Mouse (Mus musculus) bone marrow, adult 2 months (tissue): ENCODE measurements around the gene Slc9a8. TPM values are rescaled to one million over a fixed set of nuclear protein-coding genes. Genes with fewer than 3 reads are reported as not detected.

Experiments
- H3K27ac ChIP-seq: fragments of 200-500 bp; 2 replicates; pipeline ENCODE4 v1.5.1; 2012; ENCODE audit warnings: low read depth, mild to moderate bottlenecking, control low read depth, inconsistent platforms, low read length; ENCODE audit not compliant: control insufficient read depth, poor library complexity, insufficient read depth
- H3K4me1 ChIP-seq: fragments of 200-500 bp; 2 replicates; pipeline ENCODE4 v1.6.1; 2011; ENCODE audit warnings: low read length; ENCODE audit not compliant: control insufficient read depth, insufficient read depth
- H3K4me3 ChIP-seq: fragments of 200-500 bp; replicated peaks from 2 replicates; pipeline ENCODE3; 2011; ENCODE audit warnings: mild to moderate bottlenecking, low read depth, low read length, control low read depth; ENCODE audit not compliant: control insufficient read depth
- CTCF ChIP-seq: fragments of 200-500 bp; IDR thresholded peaks from 2 replicates; pipeline ENCODE4 v1.5.1; 2011; ENCODE audit warnings: low read length, control low read depth; ENCODE audit not compliant: control insufficient read depth, insufficient read depth
- POLR2A ChIP-seq: fragments of 200-500 bp; IDR thresholded peaks from 2 replicates; pipeline ENCODE4 v1.6.1; 2011; ENCODE audit warnings: low read depth, mild to moderate bottlenecking, control low read depth, low read length, borderline replicate concordance; ENCODE audit not compliant: control insufficient read depth
- WGBS: fragments of 180-500 bp; shearing (Covaris S2); methylation state at CpG from one replicate; pipeline ENCODE4 v1.1.7; 2018; 5-methylcytosine and 5-hydroxymethylcytosine counted together
- polyA plus RNA-seq: library from polyadenylated mRNA; stranded (reverse); fragments of >200 nt; gene quantifications from 2 replicates; pipeline ENCODE4 v1.2.4, GENCODE M21; 2011; ENCODE audit warnings: low replicate concordance; ENCODE audit not compliant: missing spikeins, insufficient read depth, insufficient read length

Slc9a8 gene
- polyA plus RNA-seq, 1 experiment, result 49.4 TPM

DNA sequence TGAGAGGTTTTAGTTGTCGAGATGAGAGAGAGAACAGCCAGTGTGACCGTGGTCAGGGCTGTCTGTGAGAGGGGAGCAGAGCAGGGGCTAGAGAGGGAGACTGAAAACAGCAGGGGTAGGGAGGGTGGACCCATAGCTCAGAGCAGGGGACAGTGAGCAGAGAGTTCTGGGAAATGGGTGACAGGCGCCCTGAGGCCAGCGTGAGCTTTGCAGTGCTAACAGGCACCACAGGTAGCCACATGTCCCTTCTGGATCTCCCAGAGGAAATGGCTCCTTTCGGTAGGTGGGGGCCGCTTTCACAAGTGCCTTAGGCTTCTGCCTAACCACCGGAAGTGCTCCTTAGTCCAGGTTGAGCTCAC is 9.9 kb downstream of the Slc9a8 start:
- TF ChIP-seq POLR2A (no peak), CTCF (no peak)
- Histone ChIP-seq H3K4me1 (peaks cover 1% of the 10 kb centered on the region; the same call in 1 of the 2 replicates), H3K27ac (peak overlapping the region; percentile 55; the same call in 1 of the 2 replicates), H3K4me3 (no peak overlapping the region)
- WGBS, result 84% methylated on average over 7 of the region's 7 CpGs

- no peak for TF ChIP-seq POLR2A
- no peak for TF ChIP-seq CTCF
- WGBS, result 93% methylated on average over 6 of the region's 6 CpGs
- Histone ChIP-seq H3K27ac (no peak overlapping the region), H3K4me1 (peaks cover 1% of the 10 kb centered on the region; the same call in 1 of the 2 replicates), H3K4me3 (no peak overlapping the region)
These were observed 13.1 kb downstream of the Slc9a8 start for GRCm38 (mm10) chr2:167434570-167434969.

DNA sequence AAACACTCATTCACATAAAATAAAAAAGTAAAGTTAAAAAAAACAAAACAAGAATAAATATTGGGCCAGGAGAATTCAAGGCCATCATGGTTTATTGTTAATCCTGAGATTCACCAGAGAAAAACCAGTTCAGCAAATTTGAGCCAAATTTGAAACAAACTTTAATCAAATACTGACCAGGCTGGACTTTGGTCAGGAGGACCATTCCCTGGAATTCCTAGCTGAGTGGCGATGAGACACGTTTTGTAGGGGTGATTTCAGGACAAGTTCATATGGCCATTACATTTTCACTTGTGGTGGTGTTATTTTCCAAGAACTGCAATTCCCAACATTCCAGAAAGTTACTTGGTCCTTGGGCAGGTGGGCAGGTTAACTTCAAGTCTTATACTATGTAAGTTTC is 14.1 kb downstream of the Slc9a8 start:
- WGBS, result 97% methylated on average over 2 of the region's 2 CpGs
- H3K4me3 ChIP-seq, result no peak overlapping the region
- peaks cover 1% of the 10 kb centered on the region; the same call in 1 of the 2 replicates for H3K4me1 ChIP-seq
- no peak overlapping the region for H3K27ac ChIP-seq
- TF ChIP-seq CTCF (no peak), POLR2A (no peak)

DNA sequence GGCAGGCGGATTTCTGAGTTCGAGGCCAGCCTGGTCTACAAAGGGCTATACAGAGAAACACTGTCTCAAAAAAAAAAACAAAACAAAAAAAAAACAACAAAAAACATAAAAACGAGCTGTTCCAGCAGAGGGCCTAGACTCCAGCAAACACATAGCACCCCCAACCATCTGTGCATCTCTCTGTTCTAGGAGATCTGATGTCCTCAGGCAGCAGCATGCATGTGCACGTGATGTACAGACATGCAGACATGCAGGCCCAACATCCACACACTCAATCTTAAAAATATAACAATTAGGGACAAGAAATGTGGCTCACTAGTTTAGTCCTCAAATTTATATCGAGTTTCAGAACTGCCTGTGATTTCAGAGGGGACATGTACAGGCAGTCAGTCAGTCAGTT is 14.9 kb downstream of the Slc9a8 start:
- 82% methylated on average over 5 of the region's 5 CpGs for WGBS
- H3K4me3 ChIP-seq, result no peak overlapping the region
- H3K4me1 ChIP-seq, result no peaks in the 10 kb centered on the region
- H3K27ac ChIP-seq, result no peak overlapping the region
- no peak for TF ChIP-seq POLR2A

- no peak overlapping the region for H3K4me3 ChIP-seq
- no peaks in the 10 kb centered on the region for H3K4me1 ChIP-seq
- TF ChIP-seq CTCF, result no peak
- H3K27ac ChIP-seq, result no peak overlapping the region
- WGBS, result 94% methylated on average over 3 of the region's 3 CpGs
These were observed 17.9 kb downstream of the Slc9a8 start for GRCm38 (mm10) chr2:167439422-167439821.

GRCm38 (mm10) chr2:167443411-167444193 is 22.1 kb downstream of the Slc9a8 start:
- no peak overlapping the region for H3K4me3 ChIP-seq
- no peak overlapping the region for H3K27ac ChIP-seq
- WGBS, result 91% methylated on average over 4 of the region's 4 CpGs
- H3K4me1 ChIP-seq, result peaks cover 2% of the 10 kb centered on the region; the same call in 1 of the 2 replicates
- no peak for TF ChIP-seq CTCF
- no peak for TF ChIP-seq POLR2A

DNA sequence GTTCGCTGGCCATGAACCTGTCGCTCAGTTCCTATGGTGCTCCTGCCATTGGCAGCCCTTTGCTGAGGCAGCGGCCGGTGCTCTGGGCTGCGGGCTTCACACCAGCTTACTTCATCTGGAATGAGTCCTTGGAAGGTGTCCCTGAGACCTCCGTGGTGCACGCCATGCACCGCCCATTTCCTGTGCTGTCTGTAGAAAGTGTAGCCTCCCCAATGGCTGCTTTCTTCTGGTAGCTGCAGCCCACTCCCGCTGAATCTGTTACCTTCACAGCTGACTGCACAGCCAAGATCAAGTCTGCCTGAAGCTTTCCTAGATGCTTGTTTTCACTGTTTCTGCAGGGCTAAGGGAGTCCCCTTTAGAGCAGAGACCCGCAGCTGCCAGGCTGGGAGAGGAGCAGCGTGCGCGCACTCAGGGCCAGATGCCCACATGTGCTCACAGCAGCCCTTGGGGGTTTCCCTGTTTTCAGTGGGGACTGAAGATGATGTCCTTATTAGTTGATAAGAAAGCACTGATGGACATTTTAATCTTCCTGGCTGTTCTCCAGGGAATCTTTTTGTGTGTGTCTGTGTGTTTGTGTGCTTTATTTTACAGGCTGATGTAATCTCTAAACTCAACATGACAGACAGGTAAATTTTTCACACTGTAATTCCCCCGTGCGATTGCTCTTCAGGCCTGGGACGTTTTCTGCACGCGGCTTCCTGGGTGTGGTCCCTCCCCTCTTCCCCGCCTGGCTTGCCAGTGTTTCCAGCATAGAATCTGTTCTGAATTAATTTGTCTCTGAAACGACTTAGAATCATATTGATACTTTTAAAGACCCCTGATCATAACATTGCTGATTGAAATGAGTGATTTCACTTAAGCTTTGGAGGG is 24.6 kb downstream of the Slc9a8 start:
- Histone ChIP-seq H3K4me3 (no peak overlapping the region), H3K4me1 (peaks cover 2% of the 10 kb centered on the region; the same call in 1 of the 2 replicates), H3K27ac (no peak overlapping the region; the same call in 1 of the 2 replicates)
- TF ChIP-seq POLR2A (no peak), CTCF (no peak)
- 84% methylated on average over 20 of the region's 20 CpGs for WGBS

- TF ChIP-seq POLR2A (no peak), CTCF (no peak)
- WGBS, result 72% methylated on average over 7 of the region's 7 CpGs
- Histone ChIP-seq H3K4me1 (peaks cover 2% of the 10 kb centered on the region; the same call in 1 of the 2 replicates), H3K4me3 (no peak overlapping the region), H3K27ac (peak overlapping the region; percentile 76)
These were observed 25.7 kb downstream of the Slc9a8 start for GRCm38 (mm10) chr2:167447207-167447606.
